Mouse (Mus musculus): ENCODE data around the gene Olfr38. TPM values are rescaled to one million over a fixed set of nuclear protein-coding genes. Genes with fewer than 3 reads are reported as not detected.

Gene Olfr38
- polyA plus RNA-seq (2017; shearing (Covaris generic)), result not detected

GRCm38 (mm10) chr6:42756104-42756503 lies at the start of gene Olfr38:
Gene Olfr38, plus strand, starts transcription at chr6:42756404.

GRCm38 (mm10) chr6:42709291-42710211 lies 46.7 kb upstream of the Olfr38 start, which contains the start of gene Tcaf1:
Gene Tcaf1, minus strand, starts transcription at chr6:42710088.

GRCm38 (mm10) chr6:42739071-42739470 lies 17.1 kb upstream of the Olfr38 start, which contains the start of gene Olfr453:
Gene Olfr453, plus strand, starts transcription at chr6:42739371.

GRCm38 (mm10) chr6:42784793-42785192 lies 28.6 kb downstream of the Olfr38 start, which contains the start of gene Olfr452:
Gene Olfr452, plus strand, starts transcription at chr6:42785093.

GRCm38 (mm10) chr6:42811639-42812038 lies 55.4 kb downstream of the Olfr38 start, which contains the start of gene Olfr450:
Gene Olfr450, plus strand, starts transcription at chr6:42811939.

Other genes starting within 250 kb of the Olfr38 start
- gene Olfr455, start 208.8 kb upstream of the Olfr38 start, polyA plus RNA-seq (2017; shearing (Covaris generic)), result not detected
- gene Tcaf3, start 158.7 kb upstream of the Olfr38 start, polyA plus RNA-seq (2017; shearing (Covaris generic)), result not detected
- not detected for gene Tcaf2, start 111.2 kb upstream of the Olfr38 start, polyA plus RNA-seq (2017; shearing (Covaris generic))
- not detected for gene Tcaf1, start 46.3 kb upstream of the Olfr38 start, polyA plus RNA-seq (2017; shearing (Covaris generic))
- gene Olfr453, start 17.0 kb upstream of the Olfr38 start, polyA plus RNA-seq (2017; shearing (Covaris generic)), result not detected
- gene Olfr452, start 28.7 kb downstream of the Olfr38 start, polyA plus RNA-seq (2017; shearing (Covaris generic)), result not detected
- not detected for gene Olfr450, start 55.5 kb downstream of the Olfr38 start, polyA plus RNA-seq (2017; shearing (Covaris generic))
- not detected for gene Olfr449, start 78.0 kb downstream of the Olfr38 start, polyA plus RNA-seq (2017; shearing (Covaris generic))
- not detected for gene Olfr448, start 134.0 kb downstream of the Olfr38 start, polyA plus RNA-seq (2017; shearing (Covaris generic))
- gene Olfr447, start 152.5 kb downstream of the Olfr38 start, polyA plus RNA-seq (2017; shearing (Covaris generic)), result not detected
- gene Olfr446, start 165.0 kb downstream of the Olfr38 start, polyA plus RNA-seq (2017; shearing (Covaris generic)), result not detected
- gene Olfr444, start 192.7 kb downstream of the Olfr38 start, polyA plus RNA-seq (2017; shearing (Covaris generic)), result not detected